Mouse (Mus musculus) lung, adult 2 months (tissue): Measurements from ENCODE around the gene Lmntd2.

Source experiments
- CTCF ChIP-seq: fragments of 200-500 bp; IDR thresholded peaks from 2 replicates; pipeline ENCODE4 v1.5.1; 2011; ENCODE audit warnings: mild to moderate bottlenecking, low read length, control low read depth; ENCODE audit not compliant: insufficient read depth
- POLR2A ChIP-seq: fragments of 200-500 bp; IDR thresholded peaks from 2 replicates; pipeline ENCODE4 v1.6.1; 2011; ENCODE audit warnings: low read depth, mild to moderate bottlenecking, control low read depth, low read length, borderline replicate concordance; ENCODE audit errors: extremely low read depth

GRCm38 (mm10) chr7:141194830-141195229 lies 19.1 kb downstream of the Lmntd2 start:
- TF ChIP-seq CTCF (no peak), POLR2A (peak; percentile 71; the same call in 1 of the 2 replicates)
